Mouse (Mus musculus) kidney, postnatal 14 days (tissue): ENCODE measurements around the gene Hist1h3d.
A peak's percentile ranks its signal among the peaks of the same experiment; 100 is the strongest.
"Not testable (repeated sequence)": the region's sequence is repeated elsewhere in the genome, so short reads cannot be mapped to it uniquely, and the experiment has no call there.

ENCODE experiments used
- DNase-seq: peaks from one replicate; pipeline ENCODE4 v3.0.0; 2022; ENCODE audit warnings: mixed read lengths

Gene Hist1h3d

DNA sequence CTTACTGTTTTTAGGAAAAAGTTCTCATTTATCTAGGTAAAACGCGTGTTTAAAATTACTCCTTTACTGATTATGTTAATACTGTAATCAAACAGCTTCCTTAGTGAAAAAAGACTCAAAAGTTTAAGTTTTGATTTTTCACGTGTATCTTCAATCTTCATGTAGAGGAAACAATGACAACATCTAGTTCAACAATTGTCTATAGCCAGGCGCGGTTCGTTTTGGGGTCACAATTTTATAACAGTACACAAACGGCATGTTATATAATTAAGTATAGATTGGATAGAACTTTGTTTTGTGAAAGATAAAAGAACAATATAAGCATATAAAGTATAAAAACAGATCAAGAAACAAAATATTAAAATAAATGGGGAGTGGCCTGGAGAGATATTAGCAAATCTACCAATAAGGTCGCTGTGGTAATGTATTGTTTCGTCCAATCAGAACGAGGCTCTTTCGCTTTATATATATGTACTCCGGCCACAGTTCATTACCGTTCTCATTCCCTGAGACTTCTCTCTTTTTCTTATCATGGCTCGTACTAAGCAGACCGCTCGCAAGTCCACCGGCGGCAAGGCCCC lies at the start of gene Hist1h3d:
Hist1h3d (plus strand) TSS at position 493 of the 581 bp plus-strand sequence.
- DNase-seq = peak; percentile 73

DNA sequence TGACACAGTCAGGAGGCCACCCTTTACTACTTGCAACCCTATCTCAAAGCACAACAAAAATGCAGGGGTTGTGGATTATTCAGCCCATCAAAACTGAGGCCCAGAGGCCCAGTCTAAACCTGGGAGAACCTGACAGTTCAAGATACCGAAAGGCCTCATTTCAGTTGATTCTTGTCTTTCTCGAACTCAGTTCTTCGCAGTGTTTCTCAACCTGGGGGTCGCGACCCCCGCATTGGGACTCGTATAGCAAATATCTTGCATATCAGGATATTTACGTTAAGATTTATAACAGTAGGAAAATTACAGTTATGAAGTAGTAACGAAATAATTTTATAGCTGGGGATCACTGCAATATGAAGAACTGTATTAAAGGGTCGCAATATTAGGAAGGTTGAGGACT lies 49.7 kb upstream of the Hist1h3d start:
- no peak for DNase-seq

DNA sequence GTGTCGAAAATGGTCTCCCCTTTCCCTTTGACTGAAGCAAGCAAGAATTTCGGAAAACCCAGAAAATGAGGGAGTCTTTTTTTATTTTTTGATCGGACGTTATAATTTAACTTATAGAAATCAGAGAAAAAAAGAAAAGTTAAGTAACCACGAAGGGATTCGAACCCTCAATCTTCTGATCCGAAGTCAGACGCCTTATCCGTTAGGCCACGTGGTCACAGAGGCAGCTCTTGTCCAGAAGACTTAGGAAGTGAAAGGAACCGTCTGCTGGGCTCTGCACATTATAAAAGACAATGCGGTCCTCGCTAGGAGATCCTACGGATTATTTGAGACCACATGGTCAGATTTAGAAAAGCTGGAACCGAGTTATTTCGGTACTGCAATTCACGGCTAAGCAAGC lies 49.3 kb upstream of the Hist1h3d start:
- DNase-seq = peak; percentile 93

DNA sequence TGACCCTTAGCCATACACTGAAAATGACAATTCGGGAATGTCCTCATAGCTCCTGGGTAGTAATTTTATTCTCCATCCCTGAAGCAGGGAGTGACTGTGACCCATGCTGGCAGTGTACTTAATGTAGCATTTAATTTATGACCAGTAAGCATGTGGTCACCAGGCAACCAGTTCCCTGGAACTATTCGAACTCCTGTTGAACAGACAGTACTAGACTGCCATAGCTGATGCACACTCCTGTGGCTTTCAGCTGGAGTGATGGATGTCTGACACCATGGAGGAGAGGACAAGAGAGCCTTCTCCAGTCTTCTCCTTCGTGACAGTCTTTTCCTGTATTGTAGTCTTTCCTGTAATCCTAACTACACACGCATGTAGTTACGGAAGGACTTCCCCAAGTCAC lies 46.6 kb upstream of the Hist1h3d start:
- peak; percentile 29 for DNase-seq

DNA sequence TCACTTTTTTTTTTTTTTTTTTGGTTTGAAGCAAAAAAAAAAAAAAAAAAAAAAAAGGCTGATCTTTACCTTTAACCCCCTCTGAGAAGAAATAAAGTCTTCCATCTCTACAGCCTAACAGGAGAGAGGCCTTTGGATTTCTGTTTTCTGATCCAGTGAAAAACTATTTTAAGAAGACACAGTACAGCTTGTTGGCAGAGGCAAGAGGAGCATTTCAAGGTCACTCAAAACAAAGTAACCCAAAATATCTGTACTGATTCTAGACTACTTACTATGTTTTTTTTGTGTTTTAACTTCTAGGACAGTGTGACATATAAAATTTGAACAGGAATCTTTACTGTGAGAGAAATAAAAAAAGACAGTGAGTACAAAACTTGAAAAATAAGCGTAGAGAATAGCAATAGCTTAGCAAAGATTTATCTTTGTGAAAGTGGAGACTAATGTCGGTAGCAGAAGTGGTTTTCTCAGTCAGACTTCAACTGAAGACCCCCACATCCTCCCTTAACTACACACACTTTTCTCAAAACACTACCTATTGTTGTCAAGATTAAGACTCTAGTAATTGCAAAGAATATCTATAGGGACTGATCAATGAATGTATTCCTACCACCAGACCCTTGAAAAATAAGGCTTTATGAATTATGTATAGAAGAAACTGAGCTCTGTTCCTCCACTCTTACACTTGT lies 45.9 kb upstream of the Hist1h3d start:
- DNase-seq = no peak

DNA sequence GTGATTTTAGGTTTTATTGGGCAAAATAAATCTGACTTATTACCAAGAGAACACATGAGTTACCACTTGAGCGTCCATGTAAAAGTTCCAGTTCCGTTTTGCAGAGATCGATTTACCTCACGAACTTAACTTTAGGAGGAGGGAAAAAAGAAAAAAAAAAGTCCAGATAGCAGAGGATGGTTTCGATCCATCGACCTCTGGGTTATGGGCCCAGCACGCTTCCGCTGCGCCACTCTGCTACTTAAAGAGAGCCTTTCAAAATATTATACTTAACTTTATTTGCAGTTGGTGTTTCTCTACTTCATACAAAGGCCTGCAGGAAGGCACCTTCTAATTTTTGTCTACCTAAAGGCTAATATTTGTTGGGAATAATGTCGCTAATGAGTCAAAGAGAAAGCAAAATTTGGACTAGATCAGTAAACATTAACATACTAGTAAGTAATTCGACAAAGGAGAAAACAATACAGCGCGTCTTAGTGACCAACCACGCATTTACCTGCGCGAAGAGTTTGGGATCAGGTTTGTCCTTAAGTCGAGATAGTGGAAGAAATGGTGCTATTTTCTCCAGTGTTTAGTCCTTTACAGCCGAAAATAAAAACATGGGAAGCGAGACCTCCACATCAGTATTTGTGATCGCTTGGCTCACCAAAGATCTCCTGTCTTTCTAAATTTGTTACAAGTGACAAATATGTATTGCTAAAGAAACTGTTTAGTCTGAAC lies 45.2 kb upstream of the Hist1h3d start:
- DNase-seq = peak; percentile 75

DNA sequence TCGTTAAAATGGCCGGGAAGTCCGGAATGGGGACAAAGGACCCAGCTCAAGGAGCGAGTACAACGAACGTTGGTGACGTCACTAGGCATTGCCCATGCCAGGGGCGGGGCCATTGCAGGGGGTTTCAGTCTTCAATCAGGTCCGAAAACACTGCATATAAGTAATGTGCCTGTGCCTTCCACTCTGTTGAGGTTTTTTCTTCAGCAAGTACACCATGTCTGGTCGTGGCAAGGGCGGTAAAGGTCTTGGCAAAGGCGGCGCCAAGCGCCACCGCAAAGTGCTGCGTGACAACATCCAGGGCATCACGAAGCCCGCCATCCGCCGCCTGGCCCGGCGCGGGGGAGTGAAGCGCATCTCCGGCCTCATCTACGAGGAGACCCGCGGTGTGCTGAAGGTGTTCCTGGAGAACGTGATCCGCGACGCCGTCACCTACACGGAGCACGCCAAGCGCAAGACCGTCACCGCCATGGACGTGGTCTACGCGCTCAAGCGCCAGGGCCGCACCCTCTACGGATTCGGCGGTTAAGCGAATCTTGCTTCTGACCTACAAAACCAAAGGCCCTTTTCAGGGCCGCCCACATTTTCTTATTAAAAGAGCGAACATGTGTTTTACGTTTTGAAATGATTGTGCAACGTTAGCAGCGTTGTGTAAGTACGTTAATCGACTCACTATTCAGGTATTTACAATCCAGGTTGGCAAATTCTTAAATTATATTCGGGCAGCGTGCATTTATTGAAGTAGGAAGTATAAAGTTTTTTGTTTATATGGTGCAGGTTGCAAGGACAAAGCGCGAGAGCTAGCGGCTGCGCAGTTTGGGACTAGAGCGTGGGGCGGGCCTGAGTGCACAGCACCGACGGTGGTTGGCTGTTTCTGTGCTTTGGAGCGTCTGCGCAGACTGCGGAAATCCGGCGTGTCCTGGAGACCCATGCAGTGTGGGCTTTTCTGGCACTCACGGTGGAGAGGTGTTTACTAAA lies 44.4 kb upstream of the Hist1h3d start, which contains the start of gene Hist1h4h:
Hist1h4h (plus strand) TSS at position 150 of the 975 bp plus-strand sequence.
- peak; percentile 98 for DNase-seq

DNA sequence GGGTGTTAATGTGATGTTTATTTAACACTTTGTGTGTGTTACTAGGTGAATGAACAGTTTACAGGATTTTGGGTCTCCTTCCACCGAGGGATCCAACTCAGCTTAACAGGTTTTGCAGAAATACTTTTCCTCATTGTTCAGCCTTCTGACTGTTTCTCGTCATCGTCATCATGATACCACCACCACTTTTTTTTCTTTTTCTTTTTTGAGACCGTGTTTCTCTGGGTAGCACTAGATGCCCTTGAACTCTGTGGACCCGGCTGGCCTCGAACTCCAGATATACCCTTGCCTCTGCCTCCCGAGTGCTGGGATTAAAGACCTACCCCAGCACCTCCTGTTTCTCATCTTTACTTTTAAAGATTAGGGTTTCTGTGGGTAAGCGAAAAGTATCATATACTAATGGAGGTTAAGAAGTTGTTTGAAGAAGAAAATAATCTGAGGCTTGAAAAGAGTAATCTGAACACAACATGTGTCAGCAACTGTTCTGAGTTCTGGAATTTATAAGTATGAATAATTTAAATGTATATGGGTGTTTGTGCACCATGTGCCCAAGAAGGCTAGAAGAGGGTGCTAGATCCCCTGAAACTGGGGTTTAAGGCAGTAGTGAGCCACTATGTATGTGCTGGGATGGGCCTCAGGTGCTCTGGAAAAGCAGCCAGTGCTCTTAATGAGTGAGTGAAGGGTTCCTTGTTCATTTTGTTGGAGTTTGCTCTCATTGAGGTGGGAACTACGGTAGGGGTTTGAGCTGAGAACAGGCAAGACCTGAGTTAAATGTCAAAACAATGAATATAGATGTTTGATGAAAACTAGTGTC lies 43.1 kb upstream of the Hist1h3d start:
- no peak for DNase-seq

DNA sequence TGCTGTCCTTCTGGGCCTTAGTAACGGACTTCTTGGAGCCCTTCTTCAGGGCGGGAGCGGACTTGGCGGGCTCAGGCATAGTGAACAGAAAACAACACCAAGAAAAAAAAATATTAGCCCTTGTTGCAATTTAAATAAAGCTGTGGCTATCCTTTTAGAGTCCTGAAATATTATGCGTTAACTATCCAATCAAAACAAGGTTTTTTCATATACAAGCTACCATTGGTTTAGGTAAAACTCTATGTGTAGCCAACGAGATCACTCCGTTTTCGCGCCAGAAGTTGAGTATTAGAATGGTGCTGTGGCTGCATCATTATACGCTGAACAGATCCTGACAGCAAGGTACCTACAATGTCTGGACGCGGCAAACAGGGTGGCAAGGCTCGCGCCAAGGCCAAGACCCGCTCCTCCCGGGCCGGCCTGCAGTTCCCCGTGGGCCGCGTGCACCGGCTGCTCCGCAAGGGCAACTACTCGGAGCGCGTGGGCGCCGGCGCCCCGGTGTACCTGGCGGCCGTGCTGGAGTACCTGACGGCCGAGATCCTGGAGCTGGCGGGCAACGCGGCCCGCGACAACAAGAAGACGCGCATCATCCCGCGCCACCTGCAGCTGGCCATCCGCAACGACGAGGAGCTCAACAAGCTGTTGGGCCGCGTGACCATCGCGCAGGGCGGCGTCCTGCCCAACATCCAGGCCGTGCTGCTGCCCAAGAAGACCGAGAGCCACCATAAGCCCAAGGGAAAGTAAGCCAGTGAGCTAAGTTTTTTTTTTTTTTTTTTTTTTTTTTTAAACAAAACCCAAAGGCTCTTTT lies 41.8 kb upstream of the Hist1h3d start, which contains the start of gene Hist1h2af:
Hist1h2af (plus strand) TSS at position 347 of the 808 bp plus-strand sequence.
- DNase-seq = peak; percentile 83

DNA sequence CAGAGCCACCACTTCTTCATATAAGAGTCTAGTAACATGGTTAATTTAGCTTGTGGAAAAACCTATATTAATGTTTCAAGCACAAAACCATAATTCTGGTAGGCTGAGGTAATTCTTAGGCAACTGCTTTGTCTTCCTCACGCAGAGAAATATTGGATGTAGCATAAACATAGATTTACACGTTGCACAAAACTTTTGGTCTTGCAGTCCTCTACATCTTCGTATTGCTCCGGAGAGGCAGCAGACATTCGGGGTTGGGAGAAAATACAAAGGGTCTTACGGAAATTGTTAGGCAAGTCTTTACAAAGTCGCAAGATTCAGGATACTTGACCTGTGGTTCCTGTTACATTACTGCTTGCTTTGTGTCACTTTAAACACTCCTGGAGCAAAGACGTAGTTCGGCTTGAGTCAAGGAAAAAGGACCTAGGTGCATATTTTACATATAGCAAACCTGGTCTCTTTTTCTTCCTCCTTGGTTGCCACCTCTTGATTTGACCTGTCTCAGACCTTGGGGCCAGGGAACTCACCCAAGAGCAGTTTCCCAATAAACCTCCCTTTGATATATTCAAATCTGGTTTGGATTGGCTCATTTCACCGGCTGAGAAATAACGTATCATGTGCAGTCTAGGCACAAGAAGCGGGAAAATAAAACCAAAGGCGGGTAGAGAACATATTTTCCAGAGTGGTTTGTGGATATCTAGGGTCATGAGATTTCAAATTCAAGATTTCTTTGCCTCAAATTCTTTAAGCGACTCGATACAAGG lies 41.0 kb upstream of the Hist1h3d start:
- no peak for DNase-seq

DNA sequence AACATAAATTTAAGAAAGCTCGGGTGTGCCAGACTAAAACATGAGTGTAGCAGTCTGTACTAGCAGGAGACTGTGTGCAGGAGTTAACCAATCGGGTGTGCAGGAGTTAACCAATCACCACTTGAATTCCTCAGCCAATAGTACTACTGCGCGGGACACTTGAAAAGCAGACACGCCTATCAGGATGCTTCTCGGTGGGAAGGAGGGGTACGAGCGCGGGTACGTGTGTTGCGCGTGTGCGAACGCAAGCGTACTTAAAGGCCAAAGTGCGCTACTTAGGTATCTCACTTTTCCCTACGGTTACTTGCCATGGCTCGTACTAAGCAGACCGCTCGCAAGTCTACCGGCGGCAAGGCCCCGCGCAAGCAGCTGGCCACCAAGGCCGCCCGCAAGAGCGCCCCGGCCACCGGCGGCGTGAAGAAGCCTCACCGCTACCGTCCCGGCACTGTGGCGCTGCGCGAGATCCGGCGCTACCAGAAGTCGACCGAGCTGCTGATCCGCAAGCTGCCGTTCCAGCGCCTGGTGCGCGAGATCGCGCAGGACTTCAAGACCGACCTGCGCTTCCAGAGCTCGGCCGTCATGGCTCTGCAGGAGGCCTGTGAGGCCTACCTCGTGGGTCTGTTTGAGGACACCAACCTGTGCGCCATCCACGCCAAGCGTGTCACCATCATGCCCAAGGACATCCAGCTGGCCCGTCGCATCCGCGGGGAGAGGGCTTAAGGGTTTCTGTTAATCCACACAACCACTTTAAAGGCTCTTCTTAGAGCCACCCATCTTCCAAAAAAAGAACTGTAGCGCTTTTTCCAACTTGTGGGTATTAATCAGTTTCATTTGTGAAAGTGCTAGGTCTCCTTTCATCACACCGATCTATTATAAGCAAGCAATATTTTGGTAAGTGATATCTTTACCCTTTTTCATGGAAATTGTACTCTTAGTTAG lies 40.2 kb upstream of the Hist1h3d start, which contains the start of gene Hist1h3g:
Hist1h3g (plus strand) TSS at position 286 of the 939 bp plus-strand sequence.
- peak; percentile 93 for DNase-seq

DNA sequence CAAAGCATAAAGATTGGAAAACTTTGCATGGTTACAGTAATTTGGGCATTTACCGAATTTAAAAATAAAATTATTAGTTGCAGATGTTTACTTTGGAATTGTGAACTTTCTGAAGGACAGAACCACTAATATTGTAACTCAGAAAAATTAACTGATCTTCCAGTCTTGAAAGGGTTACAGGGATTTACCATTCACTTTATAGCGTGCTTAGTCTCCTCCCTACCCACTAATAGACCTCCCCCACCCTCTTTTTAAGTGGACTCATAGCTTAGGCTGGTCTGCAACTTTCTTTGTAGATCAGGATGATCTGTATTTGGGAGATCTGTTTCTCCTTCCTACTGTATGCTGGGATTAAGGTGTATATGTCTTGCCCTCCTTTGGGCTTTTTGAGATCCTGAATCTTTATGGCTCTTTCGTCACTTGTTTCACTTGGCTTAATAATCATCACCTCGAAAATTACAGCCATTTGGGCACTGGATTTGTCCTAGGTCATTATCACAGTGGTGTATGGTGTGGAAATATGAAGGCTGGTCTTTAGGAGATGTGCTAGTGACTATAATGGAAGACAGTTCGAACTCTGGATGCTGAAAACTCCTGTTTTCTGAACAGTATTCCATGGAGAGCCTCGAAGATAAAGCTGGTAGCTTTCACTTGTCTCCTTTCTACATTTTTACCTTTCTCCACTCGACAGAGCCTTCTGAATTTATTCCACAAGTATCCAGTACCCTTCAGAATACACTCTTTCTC lies 39.3 kb upstream of the Hist1h3d start:
- no peak for DNase-seq

DNA sequence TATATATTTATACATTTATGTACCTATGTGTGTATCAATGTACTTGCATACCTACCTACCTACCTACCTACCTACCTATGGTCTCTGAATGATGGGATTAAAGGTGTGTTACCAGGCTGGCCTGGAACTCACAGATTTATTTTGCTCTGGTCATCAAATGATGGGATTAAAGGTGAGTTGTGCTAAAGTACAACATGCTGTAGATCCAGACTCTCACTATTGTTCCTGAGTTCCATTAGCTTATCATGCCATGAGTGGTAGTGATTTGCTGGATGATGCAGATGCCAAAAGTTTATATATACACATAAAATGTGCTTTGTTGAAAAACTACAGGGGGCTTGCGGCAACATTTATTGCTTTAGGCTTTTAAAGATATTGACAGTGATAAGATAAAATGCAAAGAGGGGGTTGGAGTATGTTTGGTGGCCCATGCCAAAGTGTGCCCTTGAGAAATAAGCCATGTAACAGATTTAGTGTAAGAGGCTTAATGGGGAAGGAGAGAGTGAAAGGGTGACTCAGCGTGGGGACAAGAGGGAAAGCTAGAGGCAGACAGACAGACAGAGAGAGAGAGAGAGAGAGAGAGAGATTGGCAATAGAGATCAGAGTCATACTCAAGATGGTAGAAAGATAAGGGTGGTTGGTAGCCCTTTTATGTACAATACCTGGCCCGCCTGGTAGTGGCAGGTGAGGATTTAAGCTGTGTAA lies 38.4 kb upstream of the Hist1h3d start:
- no peak for DNase-seq

DNA sequence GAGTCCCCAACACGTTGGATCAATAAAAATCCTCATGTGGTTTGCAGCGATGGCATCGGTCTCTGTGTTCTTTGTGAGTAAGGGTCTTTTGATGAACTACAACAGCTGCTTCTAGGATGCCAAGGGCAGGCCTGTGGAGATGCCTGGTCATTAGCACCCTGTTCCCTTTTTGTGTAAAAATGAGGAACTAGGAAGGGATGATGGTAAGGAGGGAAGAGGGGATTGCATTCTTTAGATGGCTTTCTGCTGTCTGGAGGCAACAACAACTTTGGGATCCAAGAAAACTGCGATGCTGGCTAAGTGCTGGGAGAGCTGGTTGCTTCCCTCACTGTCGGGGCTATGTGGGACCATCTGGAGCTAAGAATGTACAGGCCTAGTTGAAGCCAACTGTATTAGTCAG lies 37.3 kb upstream of the Hist1h3d start:
- no peak for DNase-seq

DNA sequence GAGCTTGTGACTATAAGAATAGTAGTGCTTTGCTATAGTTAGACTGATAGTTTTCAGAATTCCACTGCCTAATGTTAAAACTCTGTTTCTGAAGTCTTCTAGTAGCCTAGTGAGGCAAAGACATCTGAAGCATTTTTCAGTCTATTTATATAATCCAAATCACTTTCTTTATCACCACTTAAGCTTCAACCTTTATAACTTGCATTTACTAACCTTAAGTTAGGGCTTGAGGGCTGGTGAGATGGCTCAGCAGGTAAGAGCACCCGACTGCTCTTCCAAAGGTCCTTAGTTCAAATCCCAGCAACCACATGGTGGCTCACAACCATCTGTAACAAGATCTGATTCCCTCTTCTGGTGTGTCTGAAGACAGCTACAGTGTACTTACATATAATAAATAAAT lies 35.7 kb upstream of the Hist1h3d start:
- DNase-seq = not testable (repeated sequence)

DNA sequence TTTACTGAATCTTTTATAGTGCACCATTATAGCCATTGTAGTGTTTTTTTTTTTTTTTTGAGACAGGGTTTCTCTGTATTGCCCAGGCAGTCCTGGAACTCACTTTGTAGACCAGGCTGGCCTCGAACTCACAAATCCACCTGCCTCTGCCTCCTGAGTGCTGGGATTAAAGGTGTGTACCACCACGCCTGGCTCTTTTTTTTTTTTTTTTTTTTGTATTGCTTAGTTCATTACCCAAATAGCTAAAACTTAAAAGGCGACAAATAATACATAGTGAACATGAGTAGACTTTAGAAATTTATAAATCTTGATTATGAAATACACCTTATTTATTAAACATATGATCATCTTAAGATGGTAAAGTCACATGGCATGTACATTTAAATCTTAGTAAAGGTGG lies 34.1 kb upstream of the Hist1h3d start:
- DNase-seq = no peak
